Mouse (Mus musculus): ENCODE measurements around the gene Gng7.

- TF ChIP-seq CTCF (IDR thresholded peaks at IDR 0.05; ENCODE audit: insufficient read depth, low read depth, low read length) (no peak), POLR2A (IDR thresholded peaks at IDR 0.05; ENCODE audit: insufficient read depth, low read depth, low read length) (no peak)
Measured at GRCm38 (mm10) chr10:80904004-80904693, 110.6 kb downstream of the Gng7 start.

All from olfactory bulb, adult 2 months (tissue).